Mouse (Mus musculus): ENCODE measurements around the gene Utp18. TPM values are rescaled to one million over a fixed set of nuclear protein-coding genes. Genes with fewer than 3 reads are reported as not detected.
"Not testable (repeated sequence)": the region's sequence is repeated elsewhere in the genome, so short reads cannot be mapped to it uniquely, and the experiment has no call there.

Gene Utp18
- 29.2 and 30.5 TPM in 2 replicates for polyA plus RNA-seq (2015; fragmentation: Nextera tagmentation; extraction: Ambion mirVana)

DNA sequence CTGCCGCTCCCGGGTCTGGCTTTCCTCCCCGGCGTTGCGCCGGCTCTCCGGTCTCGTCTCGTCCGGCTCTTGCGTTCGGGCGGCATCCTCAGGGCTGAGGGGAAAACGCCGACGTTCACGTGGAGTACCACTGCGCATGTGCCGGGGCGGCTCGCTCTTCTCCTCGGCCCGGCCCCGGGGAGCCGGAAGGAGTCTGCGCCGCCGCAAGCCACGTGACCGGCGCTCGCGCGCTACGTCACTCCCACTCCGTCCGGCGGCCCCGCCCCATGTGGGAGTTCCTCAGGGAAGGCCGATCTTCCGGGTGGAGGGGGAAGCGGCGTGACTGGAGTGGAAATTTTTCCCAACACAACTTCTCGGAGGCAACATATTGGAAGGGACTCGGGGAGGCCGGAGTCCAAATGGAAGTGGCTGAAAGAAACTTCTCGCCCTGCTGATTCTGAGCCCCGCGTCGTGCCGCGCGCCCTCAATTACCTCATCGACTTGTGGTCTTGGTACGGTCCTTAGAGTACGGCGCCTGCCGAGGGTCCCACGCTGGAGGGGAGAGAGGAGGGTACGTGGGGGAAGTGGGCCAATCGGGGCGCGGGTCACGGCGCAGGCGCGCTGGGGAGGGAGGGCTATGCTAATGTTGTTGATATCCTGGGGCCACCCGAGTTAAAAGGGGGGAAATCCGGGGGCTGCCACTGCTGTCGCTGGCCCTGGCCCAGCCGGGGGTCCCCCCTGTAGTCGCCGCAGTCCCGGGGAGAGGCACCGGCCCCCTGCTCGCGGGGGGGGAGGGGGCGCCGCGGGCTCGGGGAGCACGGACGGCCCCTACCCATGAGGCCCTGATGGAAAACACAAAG, at the start of gene Utp18, which contains the start of gene Mbtd1:
Gene Utp18 (minus strand): TSS at position 195 of the 839 bp plus-strand sequence.
Gene Mbtd1 (plus strand): TSS at position 281 of the 839 bp plus-strand sequence.
- no peaks in the 10 kb centered on the region for H3K27me3 ChIP-seq (replicated peaks)
- peak within 1 kb of the TSS; percentile 95 for H3K4me2 ChIP-seq
- peak; percentile 97 for ATAC-seq (ENCODE audit: low FRiP score)
- peak within 1 kb of the TSS; percentile 98 for H3K27ac ChIP-seq (replicated peaks)
- H3K36me3 ChIP-seq: peaks cover 3% of the 10 kb centered on the region
- under 1% methylated on average over 77 of the region's 83 CpGs for WGBS
- H3K9me3 ChIP-seq (replicated peaks): no peaks in the 10 kb centered on the region
- H3K9ac ChIP-seq (replicated peaks): peak within 1 kb of the TSS; percentile 90
- peak within 1 kb of the TSS; percentile 99 for H3K4me3 ChIP-seq (replicated peaks)
- H3K4me1 ChIP-seq: peaks cover 45% of the 10 kb centered on the region

DNA sequence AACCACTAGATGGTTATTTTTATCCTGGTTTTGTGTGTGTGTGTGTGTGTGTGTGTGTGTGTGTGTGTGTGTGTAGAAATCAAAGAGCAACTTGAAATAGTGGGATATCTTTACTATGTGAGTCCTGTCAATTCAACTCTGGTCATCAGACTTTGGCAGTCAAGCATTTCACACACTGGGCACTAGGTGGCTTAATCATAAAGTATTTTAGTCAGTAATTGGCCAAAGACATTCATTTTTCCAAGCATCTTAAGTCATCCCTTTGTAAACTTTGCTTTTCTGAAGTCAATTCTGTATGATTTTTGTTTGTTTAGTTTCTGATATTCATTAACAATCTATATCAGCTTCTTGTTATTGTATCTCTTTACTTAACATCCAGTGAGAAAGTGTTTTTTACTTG, 43.5 kb upstream of the Utp18 start:
- H3K4me1 ChIP-seq: no peaks in the 10 kb centered on the region
- no peak overlapping the region for H3K9ac ChIP-seq (replicated peaks)
- no peak for ATAC-seq (ENCODE audit: low FRiP score)
- no peaks in the 10 kb centered on the region for H3K27me3 ChIP-seq (replicated peaks)
- H3K36me3 ChIP-seq: peaks cover 66% of the 10 kb centered on the region
- H3K9me3 ChIP-seq (replicated peaks): no peaks in the 10 kb centered on the region
- H3K27ac ChIP-seq (replicated peaks): no peak overlapping the region
- H3K4me2 ChIP-seq: no peak overlapping the region
- H3K4me3 ChIP-seq (replicated peaks): no peak overlapping the region

DNA sequence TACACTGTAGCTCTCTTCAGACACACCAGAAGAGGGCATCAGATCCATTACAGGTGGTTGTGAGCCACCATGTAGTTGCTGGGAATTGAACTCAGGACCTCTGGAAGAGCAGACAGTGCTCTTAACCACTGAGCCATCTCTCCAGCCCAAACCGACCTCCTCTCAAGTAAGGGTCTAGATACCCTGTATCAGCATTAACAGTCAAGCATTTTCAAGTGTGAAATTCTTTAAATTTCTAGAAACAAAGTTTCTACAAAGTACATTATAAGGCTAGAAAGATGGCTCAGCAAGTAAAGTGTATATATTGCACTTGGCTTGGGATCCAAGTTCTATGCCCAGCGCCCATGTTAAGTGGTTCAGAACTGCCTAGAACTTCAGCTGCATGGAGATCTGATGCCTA, 29.5 kb upstream of the Utp18 start:
- H3K27ac ChIP-seq (replicated peaks); H3K27me3 ChIP-seq (replicated peaks); H3K4me1 ChIP-seq; ATAC-seq (ENCODE audit: low FRiP score); H3K4me2 ChIP-seq; H3K4me3 ChIP-seq (replicated peaks); H3K9me3 ChIP-seq (replicated peaks); H3K9ac ChIP-seq (replicated peaks): not testable (repeated sequence)
- peaks cover 67% of the 10 kb centered on the region for H3K36me3 ChIP-seq
- 95% methylated on average over 2 of the region's 2 CpGs for WGBS

DNA sequence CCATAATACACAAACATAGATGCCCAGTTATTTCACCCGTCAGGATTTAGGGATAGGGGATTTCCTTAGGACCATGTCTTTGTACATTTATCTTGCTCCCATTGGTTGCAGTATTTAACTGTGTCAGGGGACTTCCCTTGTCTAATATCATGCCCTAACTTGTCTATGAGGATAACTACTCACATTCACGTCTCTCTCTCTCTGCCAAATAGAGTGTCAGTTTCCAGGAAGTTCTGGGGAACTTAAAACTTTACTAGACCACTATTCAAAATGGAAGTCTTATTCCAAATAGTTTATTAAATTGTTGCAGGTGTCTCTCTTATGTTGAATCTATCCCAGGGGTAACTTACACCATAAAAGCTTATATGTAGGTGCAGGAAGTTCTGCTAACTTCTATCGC, 26.0 kb upstream of the Utp18 start:
- no peak overlapping the region for H3K9ac ChIP-seq (replicated peaks)
- no peak overlapping the region for H3K27ac ChIP-seq (replicated peaks)
- H3K27me3 ChIP-seq (replicated peaks): no peaks in the 10 kb centered on the region
- no peaks in the 10 kb centered on the region for H3K9me3 ChIP-seq (replicated peaks)
- H3K36me3 ChIP-seq: peaks cover 58% of the 10 kb centered on the region
- no peak for ATAC-seq (ENCODE audit: low FRiP score)
- H3K4me3 ChIP-seq (replicated peaks): no peak overlapping the region
- 91% methylated on average over 3 of the region's 3 CpGs for WGBS
- H3K4me2 ChIP-seq: no peak overlapping the region
- no peaks in the 10 kb centered on the region for H3K4me1 ChIP-seq

DNA sequence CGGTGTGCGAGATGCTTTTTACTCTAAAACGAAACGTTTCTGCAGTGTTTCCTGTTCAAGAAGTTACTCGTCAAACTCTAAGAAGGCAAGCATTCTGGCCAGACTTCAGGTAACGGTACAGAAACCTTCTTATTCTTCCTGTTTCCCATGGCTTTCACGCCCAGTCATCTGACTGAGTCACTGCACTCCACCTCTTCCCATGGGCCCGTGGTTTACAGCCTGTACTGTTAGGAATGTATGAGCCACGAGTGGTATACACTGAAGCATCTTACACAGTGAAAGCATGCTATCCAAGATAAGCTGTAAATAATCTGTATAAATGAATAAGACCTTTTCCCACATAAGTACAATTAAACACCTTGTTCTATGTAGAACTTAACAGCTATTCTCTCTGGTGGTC, 23.3 kb upstream of the Utp18 start:
- peaks cover 51% of the 10 kb centered on the region for H3K36me3 ChIP-seq
- no peak overlapping the region for H3K4me2 ChIP-seq
- H3K27ac ChIP-seq (replicated peaks): no peak overlapping the region
- 90% methylated on average over 9 of the region's 9 CpGs for WGBS
- no peak overlapping the region for H3K9ac ChIP-seq (replicated peaks)
- no peaks in the 10 kb centered on the region for H3K9me3 ChIP-seq (replicated peaks)
- H3K27me3 ChIP-seq (replicated peaks): no peaks in the 10 kb centered on the region
- no peak overlapping the region for H3K4me3 ChIP-seq (replicated peaks)
- no peak for ATAC-seq (ENCODE audit: low FRiP score)
- H3K4me1 ChIP-seq: no peaks in the 10 kb centered on the region

DNA sequence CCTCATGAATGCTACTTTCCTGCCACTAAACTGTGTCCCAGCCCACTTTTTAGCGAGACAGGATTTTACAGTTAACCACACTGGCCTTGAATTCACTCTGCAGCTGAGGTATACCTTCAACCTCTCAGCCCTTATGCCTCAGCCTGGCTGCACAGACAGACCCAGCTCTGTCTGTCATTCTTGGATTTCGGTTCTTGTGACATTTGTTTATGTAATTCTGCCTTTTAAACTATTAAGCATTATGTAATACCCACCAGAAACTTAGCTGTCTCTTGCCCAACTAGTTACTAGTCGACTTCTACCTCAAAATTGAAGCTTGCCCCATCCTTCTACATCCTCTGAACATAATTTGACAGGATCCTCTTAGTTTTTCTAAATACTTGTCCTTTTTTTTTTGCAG, 22.3 kb upstream of the Utp18 start:
- Histone ChIP-seq H3K36me3 (peaks cover 45% of the 10 kb centered on the region), H3K9me3 (replicated peaks) (no peaks in the 10 kb centered on the region)
- whole genome bisulfite sequencing: 94% methylated on average over 3 of the region's 3 CpGs

DNA sequence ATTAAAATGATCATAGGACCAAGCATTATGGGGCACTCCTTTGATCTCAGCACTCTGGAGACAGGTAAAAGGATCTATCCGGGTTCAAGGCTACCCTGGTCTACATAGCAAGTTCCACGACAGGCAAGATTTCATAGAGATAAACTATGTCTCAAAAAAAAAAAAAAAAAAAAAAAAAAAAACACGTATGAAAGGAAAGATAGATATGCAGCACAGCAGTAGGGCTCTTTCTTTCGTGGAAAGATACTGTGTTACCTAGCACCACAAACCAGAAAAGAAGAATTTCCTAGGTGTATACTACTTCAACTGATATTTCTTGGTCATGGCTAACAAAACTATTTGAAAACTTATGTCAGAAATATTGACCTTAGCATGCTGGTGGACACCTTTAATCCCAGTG, 21.3 kb upstream of the Utp18 start:
- no peaks in the 10 kb centered on the region for H3K27me3 ChIP-seq (replicated peaks)
- no peak overlapping the region for H3K4me2 ChIP-seq
- WGBS: 96% methylated on average over 4 of the region's 4 CpGs
- no peak overlapping the region for H3K9ac ChIP-seq (replicated peaks)
- no peaks in the 10 kb centered on the region for H3K4me1 ChIP-seq
- H3K36me3 ChIP-seq: peaks cover 42% of the 10 kb centered on the region
- no peak for ATAC-seq (ENCODE audit: low FRiP score)
- no peaks in the 10 kb centered on the region for H3K9me3 ChIP-seq (replicated peaks)
- H3K27ac ChIP-seq (replicated peaks): no peak overlapping the region
- H3K4me3 ChIP-seq (replicated peaks): no peak overlapping the region

More for the DNA sequence above, 22.3 kb upstream of the Utp18 start:
- Histone ChIP-seq H3K4me3 (replicated peaks) (no peak overlapping the region), H3K4me1 (no peaks in the 10 kb centered on the region), H3K27me3 (replicated peaks) (no peaks in the 10 kb centered on the region), H3K4me2 (no peak overlapping the region), H3K27ac (replicated peaks) (no peak overlapping the region), H3K9ac (replicated peaks) (no peak overlapping the region)
- no peak for ATAC-seq (ENCODE audit: low FRiP score)

DNA sequence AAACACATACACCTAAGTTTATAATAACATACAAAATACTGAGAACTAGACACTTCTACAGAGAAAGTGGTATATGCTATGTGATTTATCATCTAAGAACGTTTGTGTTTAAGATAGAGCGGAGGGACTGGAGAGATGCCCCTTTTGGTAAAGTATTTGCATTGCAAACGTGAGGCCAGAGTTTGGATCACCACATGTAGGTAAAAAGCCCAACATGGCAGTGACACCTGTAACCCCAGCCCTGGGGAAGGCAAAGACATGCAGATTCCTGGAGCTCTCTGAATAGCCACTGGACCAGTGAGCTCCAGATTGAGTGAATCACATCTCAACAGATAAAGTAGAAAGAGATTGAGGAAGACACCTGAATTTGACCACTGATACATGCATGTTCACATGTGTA, 12.2 kb upstream of the Utp18 start:
- no peaks in the 10 kb centered on the region for H3K27me3 ChIP-seq (replicated peaks)
- H3K9ac ChIP-seq (replicated peaks): no peak overlapping the region
- H3K36me3 ChIP-seq: peaks cover 4% of the 10 kb centered on the region; the same call in 1 of the 2 replicates
- no peak for ATAC-seq (ENCODE audit: low FRiP score)
- WGBS: 87% methylated on average over 3 of the region's 3 CpGs
- H3K4me1 ChIP-seq: no peaks in the 10 kb centered on the region
- no peak overlapping the region for H3K4me3 ChIP-seq (replicated peaks)
- no peaks in the 10 kb centered on the region for H3K9me3 ChIP-seq (replicated peaks)
- H3K4me2 ChIP-seq: no peak overlapping the region
- no peak overlapping the region for H3K27ac ChIP-seq (replicated peaks)

DNA sequence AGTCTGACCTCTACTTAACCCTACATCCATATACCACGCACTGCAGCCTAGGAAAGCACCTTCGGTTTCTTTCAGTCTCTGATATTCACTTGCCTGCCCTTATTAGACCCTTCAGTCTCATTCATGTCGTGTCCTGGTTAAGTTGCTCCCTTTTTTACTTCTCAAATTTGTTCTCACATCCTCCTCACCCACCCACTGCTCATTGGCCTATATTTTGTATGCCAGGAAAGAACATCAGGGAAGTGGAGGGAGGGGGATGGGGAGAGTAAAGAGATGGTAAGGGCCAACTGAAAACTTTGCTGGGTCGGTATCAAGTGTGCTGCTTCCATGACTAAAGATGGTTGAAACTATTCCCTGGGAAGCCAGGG, 1.5 kb upstream of the Utp18 start:
- Histone ChIP-seq H3K27me3 (replicated peaks) (no peaks in the 10 kb centered on the region), H3K4me2 (peak overlapping the region; percentile 95), H3K27ac (replicated peaks) (peak overlapping the region; percentile 98; the same call in 1 of the 2 replicates), H3K36me3 (peaks cover under 1% of the 10 kb centered on the region; the same call in 1 of the 2 replicates), H3K9ac (replicated peaks) (peak overlapping the region; percentile 90), H3K9me3 (replicated peaks) (no peaks in the 10 kb centered on the region), H3K4me1 (peaks cover 45% of the 10 kb centered on the region), H3K4me3 (replicated peaks) (peak overlapping the region; percentile 99)
- 3% methylated on average over 4 of the region's 4 CpGs for WGBS
- no peak for ATAC-seq (ENCODE audit: low FRiP score)

DNA sequence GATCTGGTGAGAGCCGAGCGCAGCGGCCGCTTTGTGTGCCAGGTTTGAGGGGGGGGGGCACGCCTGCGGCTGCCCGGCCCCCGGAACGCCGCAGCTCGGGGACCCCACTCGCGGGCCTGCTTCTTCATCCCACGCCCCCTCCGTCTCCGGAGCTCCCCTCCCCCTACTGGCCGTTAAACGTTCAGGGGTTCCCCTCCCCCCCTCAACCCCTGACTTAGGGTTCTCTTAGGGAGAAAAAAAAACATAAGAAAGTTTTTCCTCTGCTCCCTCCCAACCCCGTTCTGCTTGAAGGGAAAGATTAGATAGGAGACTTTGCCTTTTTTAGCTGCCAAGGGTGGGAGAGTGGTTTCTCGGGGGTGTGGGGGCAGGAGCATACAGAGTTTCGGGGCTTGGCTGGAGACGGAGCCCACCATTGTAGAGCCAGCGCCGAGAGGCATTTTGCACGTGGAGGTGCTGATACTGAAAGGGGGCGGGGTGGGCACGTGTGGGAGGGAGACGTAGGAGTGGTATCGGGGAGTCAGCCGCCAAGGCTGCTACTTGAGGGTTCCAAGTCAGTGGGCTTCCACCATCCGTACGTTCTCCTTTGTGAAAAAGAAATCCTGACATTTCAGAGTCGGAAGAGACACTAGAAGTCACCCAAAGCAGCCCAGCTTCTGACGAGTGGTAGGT, 979 bp upstream of the Utp18 start:
- Histone ChIP-seq H3K9ac (replicated peaks) (peak overlapping the region; percentile 90), H3K9me3 (replicated peaks) (no peaks in the 10 kb centered on the region), H3K27ac (replicated peaks) (peak overlapping the region; percentile 98), H3K27me3 (replicated peaks) (no peaks in the 10 kb centered on the region), H3K4me2 (peak overlapping the region; percentile 95), H3K4me3 (replicated peaks) (peak overlapping the region; percentile 99), H3K4me1 (peaks cover 45% of the 10 kb centered on the region), H3K36me3 (no peaks in the 10 kb centered on the region; the same call in 1 of the 2 replicates)
- no peak for ATAC-seq (ENCODE audit: low FRiP score)
- under 1% methylated on average over 31 of the region's 34 CpGs for WGBS

DNA sequence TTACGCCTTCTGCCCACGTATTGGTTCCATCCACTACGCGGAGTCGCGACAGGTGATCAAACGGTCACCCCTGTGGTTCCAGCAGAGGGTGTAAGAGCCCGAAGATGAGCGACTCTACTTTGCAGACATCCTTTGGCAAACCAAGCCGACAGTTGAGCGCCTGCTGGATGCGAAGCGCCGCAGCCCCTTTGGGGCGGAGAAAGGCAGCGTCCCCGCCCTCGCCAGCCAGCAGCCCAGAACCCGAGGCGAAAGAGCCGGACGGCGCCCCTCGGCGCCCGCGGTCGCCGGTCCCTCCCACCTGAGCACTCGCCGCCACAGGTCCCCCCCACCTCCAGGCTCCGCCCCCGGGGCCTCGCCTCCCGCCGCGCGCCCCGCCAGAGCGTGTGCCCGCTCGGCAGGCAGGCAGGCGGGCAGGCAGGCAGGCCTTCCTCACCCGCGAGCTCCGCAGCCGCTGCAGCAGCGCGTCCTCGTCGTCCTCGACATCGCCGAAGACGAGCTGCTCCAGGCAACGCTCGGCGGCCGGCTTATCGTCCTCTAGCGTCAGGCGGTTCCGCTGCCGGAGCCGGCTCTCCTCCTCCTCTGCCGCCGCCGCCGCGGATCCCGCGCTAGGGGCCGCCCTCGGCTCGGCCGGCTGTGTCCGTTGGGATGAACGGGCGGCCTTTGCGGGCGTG, 530 bp downstream of the Utp18 start:
- WGBS: under 1% methylated on average over 78 of the region's 81 CpGs
- peak overlapping the region; percentile 99 for H3K4me3 ChIP-seq (replicated peaks)
- H3K27me3 ChIP-seq (replicated peaks): no peaks in the 10 kb centered on the region
- H3K36me3 ChIP-seq: peaks cover 9% of the 10 kb centered on the region
- ATAC-seq (ENCODE audit: low FRiP score): peak; percentile 58
- H3K9ac ChIP-seq (replicated peaks): peak overlapping the region; percentile 90
- peak overlapping the region; percentile 95 for H3K4me2 ChIP-seq
- H3K27ac ChIP-seq (replicated peaks): peak overlapping the region; percentile 98
- peaks cover 42% of the 10 kb centered on the region for H3K4me1 ChIP-seq
- no peaks in the 10 kb centered on the region for H3K9me3 ChIP-seq (replicated peaks)
